Mouse (Mus musculus): Measurements from ENCODE around the gene Rbm18. TPM values are rescaled to one million over a fixed set of nuclear protein-coding genes. Genes with fewer than 3 reads are reported as not detected.
A peak's percentile ranks its signal among the peaks of the same experiment; 100 is the strongest.
"Not testable (repeated sequence)": the region's sequence is repeated elsewhere in the genome, so short reads cannot be mapped to it uniquely, and the experiment has no call there.

Rbm18 gene
- 10 to 100 TPM in 21 of 26 experiments, 1 to 10 TPM in 5; 6.7 to 41.4 (median 21.4) TPM for total RNA-seq (2018; cell fraction: chromatin; rRNA removed)
- 10 to 100 TPM in 25 of 26 experiments, 1 to 10 TPM in 1; 8.3 to 25.5 (median 20.7) TPM for total RNA-seq (2018; cell fraction: cytosol; rRNA removed)
- 10 to 100 TPM; 10.5 to 48.1 (median 22.8) TPM for total RNA-seq (2018; cell fraction: nucleus; rRNA removed)
- 18.1 to 21.6 TPM (median 19.1 TPM) in 3 replicates for polyA plus RNA-seq (2018)

DNA sequence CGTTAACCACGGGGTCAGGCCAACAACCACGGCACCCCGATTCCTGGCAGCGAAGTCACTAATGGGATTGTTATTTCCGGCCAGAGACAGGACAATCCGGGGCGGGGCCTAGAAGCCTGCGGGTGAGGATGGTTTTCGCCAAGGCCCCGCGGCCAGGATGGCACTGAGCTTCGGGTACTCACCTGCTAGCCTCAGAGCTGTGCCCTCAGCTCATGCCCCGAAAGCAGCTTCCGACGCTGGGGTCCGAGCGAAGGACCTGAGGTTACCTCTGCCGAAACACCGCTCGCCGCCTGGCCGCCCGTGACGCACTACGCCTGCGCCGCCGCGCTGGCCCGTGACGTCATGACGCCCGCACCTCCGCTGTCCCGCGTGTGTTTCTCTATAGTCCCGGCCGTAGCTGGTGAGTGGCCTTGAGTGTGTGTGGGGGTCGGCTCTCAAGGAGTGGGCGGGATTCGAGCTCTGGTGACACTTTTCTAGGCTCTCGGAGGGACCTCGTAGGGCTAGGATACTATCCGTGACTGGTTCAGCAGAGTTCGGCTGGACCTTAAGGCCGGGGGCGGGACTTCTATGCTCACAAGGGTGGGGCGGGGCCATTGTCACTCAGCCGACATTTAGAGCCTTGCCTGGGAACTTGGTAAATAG lies at the start of gene Rbm18, which contains the start of gene Mrrf:
Rbm18 (minus strand) TSS at position 474 of the 642 bp plus-strand sequence.
Mrrf (plus strand) TSS at position 90 of the 642 bp plus-strand sequence.
- Histone ChIP-seq H3K4me3 (ENCODE audit: inconsistent target) (peak within 1 kb of the TSS; percentile 85), H3K27ac (peak within 1 kb of the TSS; percentile 76), H3K79me2 (ENCODE audit: inconsistent target) (peaks cover 30% of the 10 kb centered on the region), H3K36me3 (ENCODE audit: inconsistent target) (peaks cover 22% of the 10 kb centered on the region)
- under 1% methylated on average over 50 of the region's 50 CpGs for WGBS (ENCODE audit: missing documents)

GRCm38 (mm10) chr2:36184876-36185275 lies 48.3 kb upstream of the Rbm18 start:
- H3K4me3 ChIP-seq (ENCODE audit: inconsistent target), result no peak overlapping the region
- 0 out of 2 replicates have a peak, but pooled peaks cover 2% of the 10 kb centered on the region for H3K36me3 ChIP-seq (ENCODE audit: inconsistent target)
- no peak overlapping the region for H3K27ac ChIP-seq
- no peaks in the 10 kb centered on the region for H3K79me2 ChIP-seq (ENCODE audit: inconsistent target)
- 55% methylated on average over 6 of the region's 6 CpGs for WGBS (ENCODE audit: missing documents)

DNA sequence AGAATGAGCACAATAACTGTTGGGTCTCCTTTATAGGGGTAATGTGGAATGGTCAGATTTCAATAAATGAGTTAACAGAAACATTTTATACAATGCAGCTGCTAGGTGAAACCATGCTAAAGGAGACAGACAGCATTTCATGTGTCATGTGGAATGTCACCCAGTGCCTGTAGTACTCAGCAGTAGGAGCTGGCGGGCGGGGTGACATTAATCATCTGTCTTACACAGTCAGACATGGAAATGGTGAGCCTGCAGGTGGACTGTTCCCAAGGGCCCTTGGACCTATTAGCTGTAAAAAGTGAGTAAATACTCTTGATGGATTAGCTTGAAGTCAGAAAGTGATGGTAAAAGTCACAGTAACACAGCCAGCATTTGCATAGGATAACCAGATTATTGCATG lies 47.6 kb upstream of the Rbm18 start:
- Histone ChIP-seq H3K79me2 (ENCODE audit: inconsistent target) (no peaks in the 10 kb centered on the region), H3K27ac (no peak overlapping the region), H3K36me3 (ENCODE audit: inconsistent target) (0 out of 2 replicates have a peak, but pooled peaks cover 4% of the 10 kb centered on the region), H3K4me3 (ENCODE audit: inconsistent target) (no peak overlapping the region)
- 92% methylated on average over 2 of the region's 2 CpGs for WGBS (ENCODE audit: missing documents)

- Histone ChIP-seq H3K4me3 (ENCODE audit: inconsistent target) (no peak overlapping the region), H3K36me3 (ENCODE audit: inconsistent target) (peaks cover 4% of the 10 kb centered on the region; the same call in 1 of the 2 replicates), H3K27ac (no peak overlapping the region), H3K79me2 (ENCODE audit: inconsistent target) (no peaks in the 10 kb centered on the region)
- WGBS (ENCODE audit: missing documents), result 63% methylated on average over 2 of the region's 2 CpGs
Measured at GRCm38 (mm10) chr2:36183278-36183677, 46.7 kb upstream of the Rbm18 start.

GRCm38 (mm10) chr2:36181587-36182368 lies 45.2 kb upstream of the Rbm18 start:
- not testable (repeated sequence) for H3K27ac ChIP-seq; H3K36me3 ChIP-seq (ENCODE audit: inconsistent target); H3K4me3 ChIP-seq (ENCODE audit: inconsistent target); H3K79me2 ChIP-seq (ENCODE audit: inconsistent target)
- 100% methylated on average over 4 of the region's 4 CpGs for WGBS (ENCODE audit: missing documents)

- Histone ChIP-seq H3K79me2 (ENCODE audit: inconsistent target) (no peaks in the 10 kb centered on the region), H3K4me3 (ENCODE audit: inconsistent target) (no peak overlapping the region), H3K36me3 (ENCODE audit: inconsistent target) (peaks cover 4% of the 10 kb centered on the region; the same call in 1 of the 2 replicates), H3K27ac (no peak overlapping the region)
- WGBS (ENCODE audit: missing documents), result 95% methylated on average over 3 of the region's 3 CpGs
Measured at GRCm38 (mm10) chr2:36179487-36179886, 42.9 kb upstream of the Rbm18 start.

DNA sequence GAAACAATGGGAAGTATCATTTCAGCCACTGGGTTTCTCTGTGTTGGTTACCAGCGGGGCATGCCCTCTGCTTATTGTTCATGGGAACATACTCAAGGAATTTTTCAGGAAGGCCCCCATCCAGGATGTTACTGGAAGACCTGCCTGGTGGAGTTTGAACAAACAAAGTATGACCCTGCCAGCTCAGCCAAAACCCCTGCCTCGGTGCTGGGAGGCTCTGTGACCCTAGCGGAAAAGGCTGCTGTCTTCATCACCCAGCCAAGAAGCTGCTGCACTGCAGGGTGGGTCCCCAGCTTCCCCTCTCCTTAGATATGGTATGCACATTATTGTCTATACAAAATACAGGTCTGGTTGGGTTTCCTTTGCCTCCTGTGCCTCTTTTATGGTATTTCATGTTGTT lies 36.0 kb upstream of the Rbm18 start:
- Histone ChIP-seq H3K27ac (no peak overlapping the region), H3K79me2 (ENCODE audit: inconsistent target) (no peaks in the 10 kb centered on the region), H3K36me3 (ENCODE audit: inconsistent target) (no peaks in the 10 kb centered on the region), H3K4me3 (ENCODE audit: inconsistent target) (no peak overlapping the region)
- WGBS (ENCODE audit: missing documents), result 100% methylated on average over 3 of the region's 3 CpGs

- Histone ChIP-seq H3K4me3 (ENCODE audit: inconsistent target) (no peak overlapping the region), H3K27ac (no peak overlapping the region), H3K36me3 (ENCODE audit: inconsistent target) (no peaks in the 10 kb centered on the region), H3K79me2 (ENCODE audit: inconsistent target) (no peaks in the 10 kb centered on the region)
- 80% methylated on average over 4 of the region's 4 CpGs for WGBS (ENCODE audit: missing documents)
Measured at GRCm38 (mm10) chr2:36172136-36172535, 35.6 kb upstream of the Rbm18 start.

GRCm38 (mm10) chr2:36169176-36169575 lies 32.6 kb upstream of the Rbm18 start:
- no peak overlapping the region for H3K27ac ChIP-seq
- no peaks in the 10 kb centered on the region for H3K79me2 ChIP-seq (ENCODE audit: inconsistent target)
- no peaks in the 10 kb centered on the region for H3K36me3 ChIP-seq (ENCODE audit: inconsistent target)
- no peak overlapping the region for H3K4me3 ChIP-seq (ENCODE audit: inconsistent target)
- 91% methylated on average over 4 of the region's 4 CpGs for WGBS (ENCODE audit: missing documents)

DNA sequence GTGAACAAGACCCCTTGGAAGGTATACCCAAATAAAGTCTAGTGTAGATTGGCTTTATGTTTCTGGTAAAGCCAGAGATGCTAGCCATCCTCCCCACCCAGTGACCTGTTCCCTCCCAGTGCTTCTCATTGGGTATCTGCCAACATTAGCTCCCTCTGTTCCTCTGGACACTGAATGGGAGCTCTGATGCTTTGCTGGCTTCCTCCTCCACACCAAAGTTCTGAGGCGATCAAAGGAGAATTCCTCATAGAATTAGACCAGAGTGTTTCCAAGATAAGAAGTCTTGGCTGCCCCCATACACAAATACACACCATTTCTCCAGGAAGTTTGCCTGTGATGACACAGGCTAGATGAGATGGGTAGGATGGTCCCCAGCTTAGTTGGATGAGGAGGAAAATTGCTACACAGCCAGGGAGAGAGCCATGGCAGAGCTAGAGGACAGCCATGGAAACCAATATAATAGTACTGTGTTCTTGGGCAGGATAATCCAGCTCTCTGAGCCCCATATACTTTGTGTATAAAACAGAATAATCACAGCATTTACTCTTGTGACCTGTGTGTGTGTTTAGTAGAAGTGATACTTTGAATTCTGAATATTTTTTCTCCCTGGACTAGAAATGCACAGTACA lies 31.5 kb upstream of the Rbm18 start:
- Histone ChIP-seq H3K27ac (no peak overlapping the region), H3K36me3 (ENCODE audit: inconsistent target) (no peaks in the 10 kb centered on the region), H3K79me2 (ENCODE audit: inconsistent target) (no peaks in the 10 kb centered on the region), H3K4me3 (ENCODE audit: inconsistent target) (no peak overlapping the region)
- WGBS (ENCODE audit: missing documents), result 89% methylated on average over 1 of the region's 1 CpGs

- Histone ChIP-seq H3K36me3 (ENCODE audit: inconsistent target) (peaks cover 13% of the 10 kb centered on the region; the same call in 1 of the 2 replicates), H3K79me2 (ENCODE audit: inconsistent target) (no peaks in the 10 kb centered on the region), H3K4me3 (ENCODE audit: inconsistent target) (no peak overlapping the region), H3K27ac (no peak overlapping the region)
- WGBS (ENCODE audit: missing documents), result 96% methylated on average over 4 of the region's 4 CpGs
Measured at GRCm38 (mm10) chr2:36159336-36159735, 22.8 kb upstream of the Rbm18 start.

DNA sequence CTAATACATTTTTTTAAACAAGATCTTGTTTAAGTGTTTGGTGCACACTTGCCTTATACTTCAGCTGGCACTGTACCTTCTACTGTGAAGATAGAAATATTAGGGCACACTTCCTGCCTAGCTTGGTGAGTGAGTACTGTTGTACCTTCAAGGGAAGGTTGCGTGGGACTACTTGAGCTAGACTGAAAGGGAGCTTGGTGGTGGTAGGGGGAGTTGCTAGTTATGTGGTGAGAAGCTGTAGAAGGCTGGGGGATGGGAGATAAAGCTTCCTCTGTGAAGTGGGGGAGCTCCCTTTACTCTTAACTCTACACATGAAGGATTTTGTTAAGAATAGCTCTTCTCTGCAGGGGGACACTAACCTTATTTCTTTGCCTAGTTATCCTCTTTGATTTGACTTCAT lies 20.9 kb upstream of the Rbm18 start:
- H3K27ac ChIP-seq, result no peak overlapping the region
- WGBS (ENCODE audit: missing documents), result 100% methylated on average over 1 of the region's 1 CpGs
- H3K4me3 ChIP-seq (ENCODE audit: inconsistent target), result no peak overlapping the region
- H3K36me3 ChIP-seq (ENCODE audit: inconsistent target), result peaks cover 21% of the 10 kb centered on the region; the same call in 1 of the 2 replicates
- H3K79me2 ChIP-seq (ENCODE audit: inconsistent target), result no peaks in the 10 kb centered on the region

GRCm38 (mm10) chr2:36152401-36152800 lies 15.8 kb upstream of the Rbm18 start:
- peaks cover 17% of the 10 kb centered on the region; the same call in 1 of the 2 replicates for H3K36me3 ChIP-seq (ENCODE audit: inconsistent target)
- not testable (repeated sequence) for H3K27ac ChIP-seq; H3K79me2 ChIP-seq (ENCODE audit: inconsistent target); H3K4me3 ChIP-seq (ENCODE audit: inconsistent target)
- 92% methylated on average over 3 of the region's 4 CpGs for WGBS (ENCODE audit: missing documents)

DNA sequence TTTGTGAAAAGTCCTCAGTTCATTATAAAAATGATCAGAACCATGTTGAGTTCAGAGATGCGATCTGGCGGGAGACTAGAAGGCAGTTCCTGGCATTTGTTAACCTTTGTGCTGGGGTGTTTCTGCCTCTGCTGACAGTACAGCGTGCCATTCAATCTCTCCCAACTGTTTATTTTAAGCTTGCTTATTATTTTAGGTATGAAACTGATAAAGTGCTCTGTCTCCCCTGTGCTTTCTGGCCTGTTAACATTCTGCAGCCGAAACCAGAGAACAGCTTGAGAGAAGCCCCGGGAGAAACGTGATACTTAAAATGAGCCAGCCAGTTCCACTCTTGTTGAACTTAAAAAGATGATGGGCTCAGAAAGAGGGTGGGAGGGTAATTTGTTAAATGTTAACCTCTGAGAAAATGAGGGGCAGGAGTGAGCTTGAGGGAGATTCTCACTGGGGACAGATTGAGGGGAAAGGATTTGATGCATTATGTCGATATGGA lies 12.3 kb upstream of the Rbm18 start:
- WGBS (ENCODE audit: missing documents), result 95% methylated on average over 7 of the region's 7 CpGs
- H3K27ac ChIP-seq, result no peak overlapping the region

More for the DNA sequence above, 12.3 kb upstream of the Rbm18 start:
- H3K36me3 ChIP-seq (ENCODE audit: inconsistent target), result peaks cover 8% of the 10 kb centered on the region; the same call in 1 of the 2 replicates
- H3K79me2 ChIP-seq (ENCODE audit: inconsistent target), result no peaks in the 10 kb centered on the region
- H3K4me3 ChIP-seq (ENCODE audit: inconsistent target), result no peak overlapping the region

All from macrophage (primary cell).